Mouse (Mus musculus) limb, embryonic 14.5 days (tissue): ENCODE measurements around the gene Gm49405. TPM values are rescaled to one million over a fixed set of nuclear protein-coding genes. Genes with fewer than 3 reads are reported as not detected.
A peak's percentile ranks its signal among the peaks of the same experiment; 100 is the strongest.

ENCODE experiments used
- ATAC-seq: fragments of 200-750 bp; cut with Nextera tagmentation; 2 replicates; pipeline ENCODE4 v1.8.0; 2017; ENCODE audit warnings: low read depth, moderate number of reproducible peaks, moderate TSS enrichment; ENCODE audit not compliant: low FRiP score
- DNase-seq: peaks from one replicate; pipeline ENCODE4 v3.0.0-alpha.2; 2015; ENCODE audit warnings: low spot score
- H3K27ac ChIP-seq: fragments of 300-500 bp; sonication (generic); replicated peaks from 2 replicates; pipeline ENCODE4 v1.5.1; 2014; ENCODE audit warnings: low read depth, mild to moderate bottlenecking, low read length, moderate library complexity, mixed read lengths
- H3K27me3 ChIP-seq: fragments of 300-500 bp; sonication (generic); 2 replicates; pipeline ENCODE4 v1.6.1; 2014; ENCODE audit warnings: low read length, mixed read lengths; ENCODE audit not compliant: control insufficient read depth, insufficient read depth
- H3K36me3 ChIP-seq: fragments of 300-500 bp; sonication (generic); 2 replicates; pipeline ENCODE4 v1.6.1; 2014; ENCODE audit warnings: mild to moderate bottlenecking, low read length, moderate library complexity, mixed read lengths; ENCODE audit not compliant: control insufficient read depth, insufficient read depth
- H3K4me1 ChIP-seq: fragments of 300-500 bp; sonication (generic); 2 replicates; pipeline ENCODE4 v1.6.1; 2014; ENCODE audit warnings: antibody characterized with exemption, low read length, mixed read lengths; ENCODE audit not compliant: control insufficient read depth, insufficient read depth
- H3K4me2 ChIP-seq: fragments of 300-500 bp; sonication (generic); replicated peaks from 2 replicates; pipeline ENCODE4 v1.6.1; 2014; ENCODE audit warnings: low read depth, mild to moderate bottlenecking, low read length, moderate library complexity; ENCODE audit not compliant: severe bottlenecking
- H3K4me3 ChIP-seq: fragments of 300-500 bp; sonication (generic); replicated peaks from 2 replicates; pipeline ENCODE4 v1.5.1; 2014; ENCODE audit warnings: low read length
- H3K9ac ChIP-seq: fragments of 300-500 bp; sonication (generic); 2 replicates; pipeline ENCODE4 v1.6.1; 2014; ENCODE audit warnings: mild to moderate bottlenecking, low read depth, low read length, moderate library complexity; ENCODE audit not compliant: severe bottlenecking
- H3K9me3 ChIP-seq: fragments of 300-500 bp; sonication (generic); 2 replicates; pipeline ENCODE4 v1.6.1; 2016; ENCODE audit warnings: low read length; ENCODE audit not compliant: control insufficient read depth
- POLR2A ChIP-seq: fragments of 200-500 bp; IDR thresholded peaks from 2 replicates; pipeline ENCODE4 v1.8.0; 2012; ENCODE audit warnings: inconsistent platforms, mild to moderate bottlenecking, moderate library complexity, borderline replicate concordance; ENCODE audit not compliant: insufficient read depth, insufficient read length; ENCODE audit errors: extremely low read depth
- WGBS: fragments of 180-500 bp; shearing (Covaris S2); extraction: QIAGEN DNeasy Blood & Tissue Kit; methylation state at CpG from one replicate; pipeline ENCODE4 v1.1.7; 2014; 5-methylcytosine and 5-hydroxymethylcytosine counted together
- polyA plus RNA-seq, 2 experiments: library from polyadenylated mRNA; depleted of rRNA in 1 of 2; stranded (reverse) in 1 of 2; unstranded in 1 of 2; fragments of >200 nt; fragmentation: Nextera tagmentation in 1 of 2; extraction: Ambion mirVana in 1 of 2; gene quantifications; 2 replicates each; pipeline versions ENCODE4 v1.2.1 to v1.2.3; 2012 to 2014

Gm49405 gene
- polyA plus RNA-seq, 2 experiments: 2.3 to 7.0 TPM

DNA sequence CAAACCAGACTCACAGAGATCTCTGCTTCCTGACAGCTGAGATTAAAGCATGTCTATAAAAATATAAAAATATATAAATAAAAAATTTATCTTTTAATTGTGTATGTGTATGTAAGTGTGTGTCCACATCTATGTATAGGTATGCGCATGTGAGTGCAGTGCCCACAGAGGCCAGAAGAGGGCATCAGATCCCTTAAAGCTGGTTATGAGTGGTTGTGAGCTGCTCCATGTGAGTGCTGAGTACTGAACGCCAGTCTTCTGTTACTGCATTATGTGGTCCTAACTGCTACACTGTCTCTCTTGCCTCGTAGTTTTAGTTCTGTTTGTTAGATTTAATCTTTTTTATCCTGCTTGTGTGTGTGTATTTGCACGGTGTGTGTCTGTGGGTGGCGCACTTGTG is 50.6 kb downstream of the Gm49405 start:
- TF ChIP-seq POLR2A: no peak
- H3K27me3 ChIP-seq: no peaks in the 10 kb centered on the region
- H3K4me3 ChIP-seq: no peak overlapping the region
- WGBS: 95% methylated on average over 5 of the region's 5 CpGs
- no peak overlapping the region for H3K4me2 ChIP-seq
- ATAC-seq (no peak), DNase-seq (no peak)
- H3K27ac ChIP-seq: no peak overlapping the region
- no peaks in the 10 kb centered on the region for H3K9me3 ChIP-seq
- H3K36me3 ChIP-seq: no peaks in the 10 kb centered on the region
- 0 out of 2 replicates have a peak, but pooled peaks cover 2% of the 10 kb centered on the region for H3K4me1 ChIP-seq
- no peak overlapping the region for H3K9ac ChIP-seq

DNA sequence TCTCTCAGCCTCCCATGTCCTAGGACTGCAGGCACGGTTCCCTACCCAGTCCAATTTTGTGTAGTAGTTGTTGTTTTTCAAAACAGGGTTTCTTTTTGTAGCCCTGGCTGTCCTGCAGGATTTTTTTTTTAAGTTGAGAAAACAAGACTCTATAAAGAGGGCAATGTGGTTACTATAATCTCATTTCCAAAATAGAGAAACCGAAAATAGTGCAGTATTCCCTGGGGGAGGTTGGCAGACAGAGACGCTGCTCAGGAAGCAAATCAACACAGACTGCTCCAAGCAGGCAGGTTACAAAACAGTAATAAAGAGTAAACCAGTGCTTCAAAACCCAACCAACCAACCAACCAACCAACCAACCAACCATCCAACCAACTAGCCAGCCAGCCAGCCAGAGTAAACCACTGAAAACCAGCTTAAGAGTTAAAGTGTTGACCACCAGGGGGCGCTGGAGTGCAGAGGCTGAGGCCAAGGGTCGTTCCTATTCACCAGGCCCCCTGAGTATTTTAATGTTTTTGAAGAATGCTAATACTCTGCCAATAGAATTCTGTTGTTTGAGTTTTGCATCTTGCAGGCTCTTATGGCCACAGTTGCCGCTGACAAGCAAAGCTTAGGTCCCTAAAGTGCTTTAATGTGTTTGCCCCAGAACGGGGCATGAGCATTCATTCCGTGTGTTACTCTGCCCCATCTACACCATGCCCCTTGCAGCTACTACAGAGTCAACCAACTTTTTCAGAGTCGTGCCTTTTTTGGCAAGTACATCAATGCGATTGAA is 51.5 kb downstream of the Gm49405 start:
- no peak for ATAC-seq
- peak; percentile 55 for DNase-seq
- no peak overlapping the region for H3K9ac ChIP-seq
- WGBS: 44% methylated on average over 10 of the region's 10 CpGs
- H3K4me1 ChIP-seq: 0 out of 2 replicates have a peak, but pooled peaks cover 2% of the 10 kb centered on the region
- no peak overlapping the region for H3K27ac ChIP-seq
- H3K9me3 ChIP-seq: no peaks in the 10 kb centered on the region
- H3K4me2 ChIP-seq: no peak overlapping the region
- no peaks in the 10 kb centered on the region for H3K36me3 ChIP-seq
- no peak for TF ChIP-seq POLR2A
- no peak overlapping the region for H3K4me3 ChIP-seq
- no peaks in the 10 kb centered on the region for H3K27me3 ChIP-seq

DNA sequence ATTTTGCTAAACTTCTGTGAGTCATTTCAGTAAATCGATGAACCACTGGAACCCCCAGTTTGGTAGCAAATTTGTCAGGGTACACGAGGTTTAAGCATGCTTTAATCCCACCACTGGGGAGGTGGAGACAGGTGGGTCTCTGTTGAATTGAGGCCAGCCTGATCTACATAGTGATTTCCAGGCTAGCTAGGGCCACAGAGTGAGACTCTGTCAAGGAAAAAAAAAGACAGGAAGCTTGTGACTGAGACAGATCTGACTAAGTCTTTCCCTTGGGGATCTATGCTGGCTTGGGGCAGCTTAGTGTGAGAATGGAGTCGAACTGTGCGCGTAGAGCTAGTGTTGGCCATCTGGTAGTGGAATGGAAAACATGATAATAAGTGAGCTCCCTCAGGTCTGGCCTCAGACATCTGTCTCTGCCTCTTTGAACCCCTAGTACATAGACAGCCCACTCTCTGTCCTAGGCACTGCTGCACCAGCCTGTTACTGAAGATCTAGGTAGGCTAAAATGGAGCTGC is 52.1 kb downstream of the Gm49405 start:
- Histone ChIP-seq H3K36me3 (no peaks in the 10 kb centered on the region), H3K9ac (no peak overlapping the region), H3K4me1 (0 out of 2 replicates have a peak, but pooled peaks cover 2% of the 10 kb centered on the region), H3K4me2 (no peak overlapping the region), H3K4me3 (no peak overlapping the region), H3K27me3 (no peaks in the 10 kb centered on the region), H3K9me3 (no peaks in the 10 kb centered on the region), H3K27ac (no peak overlapping the region)
- 80% methylated on average over 5 of the region's 5 CpGs for WGBS
- ATAC-seq (no peak), DNase-seq (no peak)
- no peak for TF ChIP-seq POLR2A

DNA sequence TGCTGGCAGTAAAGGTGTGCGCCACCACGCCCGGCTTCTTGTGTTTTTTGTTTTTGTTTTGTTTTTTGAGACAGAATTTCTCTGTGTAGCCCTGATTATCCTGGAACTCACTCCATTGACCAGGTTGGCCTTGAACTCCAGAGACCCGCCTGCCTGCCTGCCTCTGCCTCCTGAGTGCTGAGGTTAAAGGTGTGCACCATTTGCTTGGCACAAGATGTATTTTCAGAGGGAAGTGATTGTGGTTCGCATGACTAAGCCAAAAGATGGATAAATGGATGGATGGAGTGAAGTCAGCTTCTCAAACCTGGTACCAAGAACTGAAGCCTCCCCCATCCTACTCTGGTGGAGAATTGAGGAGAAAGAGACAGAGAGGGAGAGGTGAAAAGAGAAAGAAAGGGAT is 54.2 kb downstream of the Gm49405 start:
- 89% methylated on average over 5 of the region's 5 CpGs for WGBS
- Histone ChIP-seq H3K36me3 (no peaks in the 10 kb centered on the region), H3K4me3 (no peak overlapping the region), H3K9me3 (no peaks in the 10 kb centered on the region), H3K9ac (no peak overlapping the region), H3K27me3 (no peaks in the 10 kb centered on the region), H3K4me1 (0 out of 2 replicates have a peak, but pooled peaks cover 2% of the 10 kb centered on the region), H3K27ac (no peak overlapping the region), H3K4me2 (no peak overlapping the region)
- no peak for DNase-seq
- no peak for TF ChIP-seq POLR2A
- no peak for ATAC-seq

Other genes with a start within 250 kb of the Gm49405 start
Only the 30 nearest of the 32 such genes appear.
- gene Chka, start 148.9 kb upstream of the Gm49405 start, polyA plus RNA-seq (2012; rRNA removed): 65.4 and 68.6 TPM in 2 replicates
- gene Chka, start 148.9 kb upstream of the Gm49405 start, polyA plus RNA-seq (2014; fragmentation: Nextera tagmentation; extraction: Ambion mirVana): 32.7 and 37.2 TPM in 2 replicates
- gene Tcirg1, start 93.5 kb upstream of the Gm49405 start, polyA plus RNA-seq (2012; rRNA removed): 145 and 191 TPM in 2 replicates
- gene Tcirg1, start 93.5 kb upstream of the Gm49405 start, polyA plus RNA-seq (2014; fragmentation: Nextera tagmentation; extraction: Ambion mirVana): 36.8 and 37.8 TPM in 2 replicates
- gene Ndufs8, start 87.9 kb upstream of the Gm49405 start, polyA plus RNA-seq (2012; rRNA removed): 186 and 202 TPM in 2 replicates
- gene Ndufs8, start 87.9 kb upstream of the Gm49405 start, polyA plus RNA-seq (2014; fragmentation: Nextera tagmentation; extraction: Ambion mirVana): 314 and 322 TPM in 2 replicates
- 1.8 and 1.9 TPM in 2 replicates for gene Aldh3b1, start 70.8 kb upstream of the Gm49405 start, polyA plus RNA-seq (2012; rRNA removed)
- gene Aldh3b1, start 70.8 kb upstream of the Gm49405 start, polyA plus RNA-seq (2014; fragmentation: Nextera tagmentation; extraction: Ambion mirVana): 2.6 and 2.9 TPM in 2 replicates
- gene Unc93b1, start 65.4 kb upstream of the Gm49405 start, polyA plus RNA-seq (2012; rRNA removed): 33.3 and 40.7 TPM in 2 replicates
- gene Unc93b1, start 65.4 kb upstream of the Gm49405 start, polyA plus RNA-seq (2014; fragmentation: Nextera tagmentation; extraction: Ambion mirVana): 21.9 and 23.3 TPM in 2 replicates
- 0.32 and 0.52 TPM in 2 replicates for gene Aldh3b3, start 42.0 kb upstream of the Gm49405 start, polyA plus RNA-seq (2012; rRNA removed)
- 0.33 and 0.39 TPM in 2 replicates for gene Aldh3b3, start 42.0 kb upstream of the Gm49405 start, polyA plus RNA-seq (2014; fragmentation: Nextera tagmentation; extraction: Ambion mirVana)
- gene Aldh3b2, start 28.3 kb upstream of the Gm49405 start, polyA plus RNA-seq (2012; rRNA removed): 10.7 and 14.5 TPM in 2 replicates
- 28.1 and 30.3 TPM in 2 replicates for gene Aldh3b2, start 28.3 kb upstream of the Gm49405 start, polyA plus RNA-seq (2014; fragmentation: Nextera tagmentation; extraction: Ambion mirVana)
- gene Acy3, start 14.1 kb upstream of the Gm49405 start, polyA plus RNA-seq (2012; rRNA removed): 9.4 and 12.8 TPM in 2 replicates
- gene Acy3, start 14.1 kb upstream of the Gm49405 start, polyA plus RNA-seq (2014; fragmentation: Nextera tagmentation; extraction: Ambion mirVana): 6.7 and 9.2 TPM in 2 replicates
- 0.08 and 0.12 TPM in 2 replicates for gene Tbx10, start 7.9 kb upstream of the Gm49405 start, polyA plus RNA-seq (2012; rRNA removed)
- 0.28 TPM in 1 of 2 replicates, not detected in the other for gene Tbx10, start 7.9 kb upstream of the Gm49405 start, polyA plus RNA-seq (2014; fragmentation: Nextera tagmentation; extraction: Ambion mirVana)
- gene Nudt8, start within 50 bp of the Gm49405 start, polyA plus RNA-seq (2012; rRNA removed): 18.3 and 21.0 TPM in 2 replicates
- 35.8 and 38.9 TPM in 2 replicates for gene Nudt8, start within 50 bp of the Gm49405 start, polyA plus RNA-seq (2014; fragmentation: Nextera tagmentation; extraction: Ambion mirVana)
- gene Doc2g, start 2.7 kb downstream of the Gm49405 start, polyA plus RNA-seq (2012; rRNA removed): 19.6 and 22.4 TPM in 2 replicates
- 3.4 and 3.9 TPM in 2 replicates for gene Doc2g, start 2.7 kb downstream of the Gm49405 start, polyA plus RNA-seq (2014; fragmentation: Nextera tagmentation; extraction: Ambion mirVana)
- 141 and 157 TPM in 2 replicates for gene Ndufv1, start 12.2 kb downstream of the Gm49405 start, polyA plus RNA-seq (2012; rRNA removed)
- 193 and 194 TPM in 2 replicates for gene Ndufv1, start 12.2 kb downstream of the Gm49405 start, polyA plus RNA-seq (2014; fragmentation: Nextera tagmentation; extraction: Ambion mirVana)
- 291 and 325 TPM in 2 replicates for gene Gstp1, start 37.4 kb downstream of the Gm49405 start, polyA plus RNA-seq (2012; rRNA removed)
- 508 and 540 TPM in 2 replicates for gene Gstp1, start 37.4 kb downstream of the Gm49405 start, polyA plus RNA-seq (2014; fragmentation: Nextera tagmentation; extraction: Ambion mirVana)
- 10.7 and 10.8 TPM in 2 replicates for gene Gstp2, start 45.4 kb downstream of the Gm49405 start, polyA plus RNA-seq (2012; rRNA removed)
- gene Gstp2, start 45.4 kb downstream of the Gm49405 start, polyA plus RNA-seq (2014; fragmentation: Nextera tagmentation; extraction: Ambion mirVana): 0.87 and 1.7 TPM in 2 replicates
- gene Gstp3, start 58.9 kb downstream of the Gm49405 start, polyA plus RNA-seq (2012; rRNA removed): 0.63 and 0.69 TPM in 2 replicates
- 0.41 and 0.47 TPM in 2 replicates for gene Gstp3, start 58.9 kb downstream of the Gm49405 start, polyA plus RNA-seq (2014; fragmentation: Nextera tagmentation; extraction: Ambion mirVana)
- not detected in 2 replicates for gene Cabp2, start 81.0 kb downstream of the Gm49405 start, polyA plus RNA-seq (2012; rRNA removed)
- not detected in 2 replicates for gene Cabp2, start 81.0 kb downstream of the Gm49405 start, polyA plus RNA-seq (2014; fragmentation: Nextera tagmentation; extraction: Ambion mirVana)
- gene Cdk2ap2, start 96.6 kb downstream of the Gm49405 start, polyA plus RNA-seq (2012; rRNA removed): 45.2 and 52.1 TPM in 2 replicates
- gene Cdk2ap2, start 96.6 kb downstream of the Gm49405 start, polyA plus RNA-seq (2014; fragmentation: Nextera tagmentation; extraction: Ambion mirVana): 67.0 and 67.6 TPM in 2 replicates
- 16.2 and 20.8 TPM in 2 replicates for gene Pitpnm1, start 99.4 kb downstream of the Gm49405 start, polyA plus RNA-seq (2012; rRNA removed)
- 4.5 and 6.7 TPM in 2 replicates for gene Pitpnm1, start 99.4 kb downstream of the Gm49405 start, polyA plus RNA-seq (2014; fragmentation: Nextera tagmentation; extraction: Ambion mirVana)
- 96.0 and 119 TPM in 2 replicates for gene Aip, start 125.2 kb downstream of the Gm49405 start, polyA plus RNA-seq (2012; rRNA removed)
- gene Aip, start 125.2 kb downstream of the Gm49405 start, polyA plus RNA-seq (2014; fragmentation: Nextera tagmentation; extraction: Ambion mirVana): 86.4 and 95.7 TPM in 2 replicates
- gene Gpr152, start 139.2 kb downstream of the Gm49405 start, polyA plus RNA-seq (2012; rRNA removed): 0.01 and 0.05 TPM in 2 replicates
- not detected in 2 replicates for gene Gpr152, start 139.2 kb downstream of the Gm49405 start, polyA plus RNA-seq (2014; fragmentation: Nextera tagmentation; extraction: Ambion mirVana)
- 0.05 and 0.06 TPM in 2 replicates for gene Cabp4, start 143.4 kb downstream of the Gm49405 start, polyA plus RNA-seq (2012; rRNA removed)
- 0.10 TPM in 2 replicates for gene Cabp4, start 143.4 kb downstream of the Gm49405 start, polyA plus RNA-seq (2014; fragmentation: Nextera tagmentation; extraction: Ambion mirVana)
- 229 and 261 TPM in 2 replicates for gene Coro1b, start 148.0 kb downstream of the Gm49405 start, polyA plus RNA-seq (2012; rRNA removed)
- gene Coro1b, start 148.0 kb downstream of the Gm49405 start, polyA plus RNA-seq (2014; fragmentation: Nextera tagmentation; extraction: Ambion mirVana): 148 and 153 TPM in 2 replicates
- 7.0 and 8.9 TPM in 2 replicates for gene Ptprcap, start 153.0 kb downstream of the Gm49405 start, polyA plus RNA-seq (2012; rRNA removed)
- 7.8 and 8.9 TPM in 2 replicates for gene Ptprcap, start 153.0 kb downstream of the Gm49405 start, polyA plus RNA-seq (2014; fragmentation: Nextera tagmentation; extraction: Ambion mirVana)
- gene Rps6kb2, start 162.7 kb downstream of the Gm49405 start, polyA plus RNA-seq (2012; rRNA removed): 76.4 and 85.1 TPM in 2 replicates
- gene Rps6kb2, start 162.7 kb downstream of the Gm49405 start, polyA plus RNA-seq (2014; fragmentation: Nextera tagmentation; extraction: Ambion mirVana): 43.0 and 47.2 TPM in 2 replicates
- 2.6 and 5.6 TPM in 2 replicates for gene Carns1, start 174.9 kb downstream of the Gm49405 start, polyA plus RNA-seq (2012; rRNA removed)
- gene Carns1, start 174.9 kb downstream of the Gm49405 start, polyA plus RNA-seq (2014; fragmentation: Nextera tagmentation; extraction: Ambion mirVana): 1.4 and 1.8 TPM in 2 replicates
- 4.5 and 5.8 TPM in 2 replicates for gene Tbc1d10c, start 190.7 kb downstream of the Gm49405 start, polyA plus RNA-seq (2012; rRNA removed)
- 3.5 and 3.9 TPM in 2 replicates for gene Tbc1d10c, start 190.7 kb downstream of the Gm49405 start, polyA plus RNA-seq (2014; fragmentation: Nextera tagmentation; extraction: Ambion mirVana)
- 490 and 517 TPM in 2 replicates for gene Ppp1ca, start 191.4 kb downstream of the Gm49405 start, polyA plus RNA-seq (2012; rRNA removed)
- 794 and 821 TPM in 2 replicates for gene Ppp1ca, start 191.4 kb downstream of the Gm49405 start, polyA plus RNA-seq (2014; fragmentation: Nextera tagmentation; extraction: Ambion mirVana)
- gene Rad9a, start 201.0 kb downstream of the Gm49405 start, polyA plus RNA-seq (2012; rRNA removed): 57.5 and 75.5 TPM in 2 replicates
- gene Rad9a, start 201.0 kb downstream of the Gm49405 start, polyA plus RNA-seq (2014; fragmentation: Nextera tagmentation; extraction: Ambion mirVana): 33.3 and 38.0 TPM in 2 replicates
- gene Clcf1, start 213.6 kb downstream of the Gm49405 start, polyA plus RNA-seq (2012; rRNA removed): 42.8 and 61.2 TPM in 2 replicates
- gene Clcf1, start 213.6 kb downstream of the Gm49405 start, polyA plus RNA-seq (2014; fragmentation: Nextera tagmentation; extraction: Ambion mirVana): 7.7 and 8.7 TPM in 2 replicates
- gene AC109138.7, start 213.7 kb downstream of the Gm49405 start, polyA plus RNA-seq (2012; rRNA removed): 0.83 and 1.0 TPM in 2 replicates
- not detected in 2 replicates for gene AC109138.7, start 213.7 kb downstream of the Gm49405 start, polyA plus RNA-seq (2014; fragmentation: Nextera tagmentation; extraction: Ambion mirVana)